Mouse (Mus musculus) hindbrain, embryonic 13.5 days (tissue): ENCODE measurements around the gene Gps2. TPM values are rescaled to one million over a fixed set of nuclear protein-coding genes. Genes with fewer than 3 reads are reported as not detected.

Experiments
- ATAC-seq: fragments of 200-750 bp; cut with Nextera tagmentation; 2 replicates; pipeline ENCODE4 v1.8.0; 2017; ENCODE audit warnings: moderate TSS enrichment; ENCODE audit not compliant: low FRiP score
- H3K27ac ChIP-seq: fragments of 300-500 bp; sonication (generic); 2 replicates; pipeline ENCODE4 v1.5.1; 2015; ENCODE audit warnings: inconsistent platforms, mild to moderate bottlenecking, moderate library complexity
- H3K27me3 ChIP-seq: fragments of 300-500 bp; sonication (generic); 2 replicates; pipeline ENCODE4 v1.6.1; 2015; ENCODE audit warnings: mild to moderate bottlenecking, inconsistent platforms
- H3K36me3 ChIP-seq: fragments of 300-500 bp; sonication (generic); 2 replicates; pipeline ENCODE4 v1.6.1; 2015; ENCODE audit warnings: mild to moderate bottlenecking, inconsistent platforms
- H3K4me1 ChIP-seq: fragments of 300-500 bp; sonication (generic); replicated peaks from 2 replicates; pipeline ENCODE4 v1.6.1; 2015; ENCODE audit warnings: inconsistent platforms
- H3K4me2 ChIP-seq: fragments of 300-500 bp; sonication (generic); 2 replicates; pipeline ENCODE4 v1.6.1; 2015; ENCODE audit warnings: inconsistent platforms, mild to moderate bottlenecking, moderate library complexity
- H3K4me3 ChIP-seq: fragments of 300-500 bp; sonication (generic); 2 replicates; pipeline ENCODE4 v1.5.1; 2015; ENCODE audit warnings: mild to moderate bottlenecking, inconsistent platforms
- H3K9ac ChIP-seq: fragments of 300-500 bp; sonication (generic); 2 replicates; pipeline ENCODE4 v1.6.1; 2015; ENCODE audit warnings: mild to moderate bottlenecking, inconsistent platforms
- H3K9me3 ChIP-seq: fragments of 300-500 bp; sonication (generic); 2 replicates; pipeline ENCODE4 v1.6.1; 2016; ENCODE audit warnings: inconsistent platforms
- WGBS: fragments of 180-500 bp; shearing (Covaris S2); methylation state at CpG from one replicate; pipeline ENCODE4 v1.1.7; 2015; 5-methylcytosine and 5-hydroxymethylcytosine counted together
- microRNA-seq: library from miRNA; unstranded; fragments of <30 nt; microRNA quantifications from one replicate; pipeline ENCODE4, GENCODE M21; 2016
- polyA plus RNA-seq: library from polyadenylated mRNA; unstranded; fragments of >200 nt; fragmentation: Nextera tagmentation; extraction: Ambion mirVana; gene quantifications from 2 replicates; pipeline ENCODE4 v1.2.1, GENCODE M21; 2015

Gene Gps2
- polyA plus RNA-seq, 1 experiment from 2014 or later, result 72.4 TPM

DNA sequence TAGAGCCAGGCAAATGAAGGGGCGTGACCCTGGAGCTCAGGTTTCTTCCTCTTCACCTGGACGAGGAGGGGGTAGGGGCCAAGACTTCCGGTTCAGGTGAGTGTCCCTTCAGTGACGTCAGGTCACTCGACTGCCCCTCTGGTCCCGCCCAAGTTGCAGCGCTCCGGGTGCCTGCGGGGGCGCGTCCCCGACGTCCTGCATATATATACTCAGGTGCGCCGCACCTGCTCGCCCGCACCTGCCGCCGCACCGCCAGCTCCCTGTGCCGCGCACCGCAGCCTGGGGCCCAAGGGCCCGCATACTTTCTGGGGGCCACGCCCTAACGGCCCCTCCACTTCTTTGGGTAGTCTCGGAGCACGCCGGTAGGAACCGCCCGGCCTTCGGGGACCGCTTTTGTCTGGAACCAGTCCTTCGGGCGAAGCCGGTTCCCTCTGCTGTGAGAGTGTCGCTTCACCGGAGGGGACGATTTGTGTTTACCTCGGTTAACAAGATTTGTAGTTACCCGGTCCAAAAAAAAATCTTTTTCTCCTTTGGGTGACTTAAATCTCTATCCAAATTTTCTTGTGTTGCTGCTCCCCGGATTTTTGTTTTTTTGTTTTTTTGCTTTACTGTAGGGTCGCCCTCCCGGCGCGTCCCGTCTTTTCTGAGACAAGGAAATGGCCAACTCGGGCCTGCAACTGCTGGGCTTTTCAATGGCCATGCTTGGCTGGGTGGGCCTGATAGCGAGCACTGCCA, 51.8 kb downstream of the Gps2 start:
- ATAC-seq, result no peak
- no peaks in the 10 kb centered on the region for H3K9me3 ChIP-seq
- WGBS, result 2% methylated on average over 49 of the region's 49 CpGs
- peak overlapping the region; percentile 25 for H3K4me3 ChIP-seq
- peaks cover 27% of the 10 kb centered on the region for H3K36me3 ChIP-seq
- peaks cover 87% of the 10 kb centered on the region for H3K27me3 ChIP-seq
- H3K27ac ChIP-seq, result no peak overlapping the region
- H3K4me1 ChIP-seq, result peaks cover 20% of the 10 kb centered on the region
- H3K9ac ChIP-seq, result no peak overlapping the region
- peak overlapping the region; percentile 47 for H3K4me2 ChIP-seq

Small RNA genes within 50 kb of the gene (microRNA-seq; reads per million reads assigned to microRNA genes)
- not detected for gene Mir6924

Other genes with a start within 250 kb of the Gps2 start
- 9.0 and 9.8 TPM in 2 replicates for gene Cd68, start 247.7 kb upstream of the Gps2 start, polyA plus RNA-seq
- 528 and 537 TPM in 2 replicates for gene Eif4a1, start 241.5 kb upstream of the Gps2 start, polyA plus RNA-seq
- 94.7 and 95.9 TPM in 2 replicates for gene Senp3, start 231.8 kb upstream of the Gps2 start, polyA plus RNA-seq
- 0.36 and 0.53 TPM in 2 replicates for gene Tnfsf13, start 228.1 kb upstream of the Gps2 start, polyA plus RNA-seq
- 1.8 and 3.6 TPM in 2 replicates for gene Tnfsf12, start 218.0 kb upstream of the Gps2 start, polyA plus RNA-seq
- 0.98 and 1.2 TPM in 2 replicates for gene Tnfsfm13, start 217.8 kb upstream of the Gps2 start, polyA plus RNA-seq
- gene Polr2a, start 155.3 kb upstream of the Gps2 start, polyA plus RNA-seq, result 18.8 and 20.4 TPM in 2 replicates
- 0.35 and 0.87 TPM in 2 replicates for gene Slc35g3, start 151.9 kb upstream of the Gps2 start, polyA plus RNA-seq
- 3.2 TPM in 2 replicates for gene Zbtb4, start 148.0 kb upstream of the Gps2 start, polyA plus RNA-seq
- 1.5 and 2.6 TPM in 2 replicates for gene Chrnb1, start 117.9 kb upstream of the Gps2 start, polyA plus RNA-seq
- 4.8 and 5.5 TPM in 2 replicates for gene Fgf11, start 112.0 kb upstream of the Gps2 start, polyA plus RNA-seq
- gene Tmem102, start 108.3 kb upstream of the Gps2 start, polyA plus RNA-seq, result 1.1 TPM in 2 replicates
- gene Gm39566, start 98.6 kb upstream of the Gps2 start, polyA plus RNA-seq, result not detected in 2 replicates
- gene Spem2, start 95.4 kb upstream of the Gps2 start, polyA plus RNA-seq, result 0.10 TPM in 1 of 2 replicates, not detected in the other
- 0.70 and 0.81 TPM in 2 replicates for gene Spem1, start 91.7 kb upstream of the Gps2 start, polyA plus RNA-seq
- 21.4 and 22.0 TPM in 2 replicates for gene Nlgn2, start 76.1 kb upstream of the Gps2 start, polyA plus RNA-seq
- gene Tmem256, start 75.4 kb upstream of the Gps2 start, polyA plus RNA-seq, result 368 and 374 TPM in 2 replicates
- gene Plscr3, start 67.5 kb upstream of the Gps2 start, polyA plus RNA-seq, result 51.7 and 53.7 TPM in 2 replicates
- 0.13 and 0.23 TPM in 2 replicates for gene Tnk1, start 55.2 kb upstream of the Gps2 start, polyA plus RNA-seq
- not detected in 2 replicates for gene Tmem95, start 35.9 kb upstream of the Gps2 start, polyA plus RNA-seq
- gene Kctd11, start 32.5 kb upstream of the Gps2 start, polyA plus RNA-seq, result 2.0 and 2.5 TPM in 2 replicates
- gene Acap1, start 18.3 kb upstream of the Gps2 start, polyA plus RNA-seq, result 0.17 and 0.52 TPM in 2 replicates
- 10.3 and 11.7 TPM in 2 replicates for gene 2810408A11Rik, start 12.9 kb upstream of the Gps2 start, polyA plus RNA-seq
- 18.8 and 22.6 TPM in 2 replicates for gene Neurl4, start 12.8 kb upstream of the Gps2 start, polyA plus RNA-seq
- 1,129 and 1,134 TPM in 2 replicates for gene Eif5a, start 8.1 kb downstream of the Gps2 start, polyA plus RNA-seq
- gene Ybx2, start 21.9 kb downstream of the Gps2 start, polyA plus RNA-seq, result 4.0 and 7.1 TPM in 2 replicates
- 3.9 and 4.0 TPM in 2 replicates for gene Slc2a4, start 34.3 kb downstream of the Gps2 start, polyA plus RNA-seq
- 0.38 and 0.87 TPM in 2 replicates for gene Cldn7, start 50.9 kb downstream of the Gps2 start, polyA plus RNA-seq
- gene Ctdnep1, start 67.3 kb downstream of the Gps2 start, polyA plus RNA-seq, result 22.4 and 22.7 TPM in 2 replicates
- 149 and 154 TPM in 2 replicates for gene Elp5, start 68.6 kb downstream of the Gps2 start, polyA plus RNA-seq
- gene Gabarap, start 77.3 kb downstream of the Gps2 start, polyA plus RNA-seq, result 670 and 709 TPM in 2 replicates
- gene Phf23, start 81.9 kb downstream of the Gps2 start, polyA plus RNA-seq, result 72.9 and 74.8 TPM in 2 replicates
- gene Dvl2, start 86.7 kb downstream of the Gps2 start, polyA plus RNA-seq, result 26.8 and 28.6 TPM in 2 replicates
- 56.9 and 59.4 TPM in 2 replicates for gene Acadvl, start 101.5 kb downstream of the Gps2 start, polyA plus RNA-seq
- gene Dlg4, start 103.1 kb downstream of the Gps2 start, polyA plus RNA-seq, result 28.1 TPM in 2 replicates
- gene Asgr1, start 140.2 kb downstream of the Gps2 start, polyA plus RNA-seq, result 1.5 and 1.7 TPM in 2 replicates
- not detected in 2 replicates for gene Asgr2, start 178.8 kb downstream of the Gps2 start, polyA plus RNA-seq
- 0.88 and 0.95 TPM in 2 replicates for gene Mgl2, start 216.4 kb downstream of the Gps2 start, polyA plus RNA-seq
- 0.47 and 1.3 TPM in 2 replicates for gene Clec10a, start 242.3 kb downstream of the Gps2 start, polyA plus RNA-seq